Mouse (Mus musculus) hindbrain, embryonic 10.5 days (tissue): Measurements from ENCODE around the gene Ly6g. TPM values are rescaled to one million over a fixed set of nuclear protein-coding genes. Genes with fewer than 3 reads are reported as not detected.
"Not testable (repeated sequence)": the region's sequence is repeated elsewhere in the genome, so short reads cannot be mapped to it uniquely, and the experiment has no call there.

Source experiments
- DNase-seq: peaks from one replicate; pipeline ENCODE4 v3.0.0-alpha.2; 2017; ENCODE audit warnings: low spot score
- H3K27ac ChIP-seq: fragments of 300-500 bp; sonication (generic); 2 replicates; pipeline ENCODE4 v1.5.1; 2016; ENCODE audit warnings: mild to moderate bottlenecking, moderate library complexity
- H3K27me3 ChIP-seq: fragments of 300-500 bp; sonication (generic); 2 replicates; pipeline ENCODE4 v1.6.1; 2016; ENCODE audit warnings: mild to moderate bottlenecking; ENCODE audit not compliant: poor library complexity, insufficient read depth, severe bottlenecking
- H3K36me3 ChIP-seq: fragments of 300-500 bp; sonication (generic); 2 replicates; pipeline ENCODE4 v1.6.1; 2016; ENCODE audit warnings: mild to moderate bottlenecking, moderate library complexity
- H3K4me1 ChIP-seq: fragments of 300-500 bp; sonication (generic); replicated peaks from 2 replicates; pipeline ENCODE4 v1.6.1; 2016; ENCODE audit warnings: mild to moderate bottlenecking
- H3K4me3 ChIP-seq: fragments of 300-500 bp; sonication (generic); 2 replicates; pipeline ENCODE4 v1.5.1; 2016; ENCODE audit warnings: mild to moderate bottlenecking, moderate library complexity
- H3K9me3 ChIP-seq: fragments of 300-500 bp; sonication (generic); 2 replicates; pipeline ENCODE4 v1.6.1; 2016; ENCODE audit warnings: mild to moderate bottlenecking, moderate library complexity
- WGBS: fragments of 180-500 bp; shearing (Covaris S2); methylation state at CpG from one replicate; pipeline ENCODE4 v1.1.7; 2016; 5-methylcytosine and 5-hydroxymethylcytosine counted together
- polyA plus RNA-seq: library from polyadenylated mRNA; unstranded; fragments of >200 nt; fragmentation: Nextera tagmentation; extraction: Ambion mirVana; gene quantifications from 2 replicates; pipeline ENCODE4 v1.2.1, GENCODE M21; 2016

The Ly6g gene
- polyA plus RNA-seq, 1 experiment from 2014 or later: not detected

- Histone ChIP-seq H3K4me3 (no peak overlapping the region), H3K27ac (no peak overlapping the region)
- WGBS: 60% methylated on average over 1 of the region's 1 CpGs
These were observed 2.6 kb downstream of the Ly6g start for GRCm38 (mm10) chr15:75157646-75158045.

GRCm38 (mm10) chr15:75175506-75175905, 20.5 kb downstream of the Ly6g start:
- H3K9me3 ChIP-seq: no peaks in the 10 kb centered on the region
- no peak overlapping the region for H3K4me3 ChIP-seq
- WGBS: 63% methylated on average over 1 of the region's 1 CpGs
- H3K27ac ChIP-seq: no peak overlapping the region
- H3K4me1 ChIP-seq: no peaks in the 10 kb centered on the region
- peak; percentile 22 for DNase-seq
- H3K36me3 ChIP-seq: no peaks in the 10 kb centered on the region
- H3K27me3 ChIP-seq: no peaks in the 10 kb centered on the region

More at GRCm38 (mm10) chr15:75157646-75158045, 2.6 kb downstream of the Ly6g start:
- Histone ChIP-seq H3K27me3 (no peaks in the 10 kb centered on the region), H3K36me3 (no peaks in the 10 kb centered on the region), H3K4me1 (no peaks in the 10 kb centered on the region), H3K9me3 (peaks cover 11% of the 10 kb centered on the region)
- DNase-seq: no peak

- Histone ChIP-seq H3K27me3 (no peaks in the 10 kb centered on the region), H3K4me1 (no peaks in the 10 kb centered on the region), H3K4me3 (no peak overlapping the region), H3K9me3 (no peaks in the 10 kb centered on the region), H3K27ac (no peak overlapping the region), H3K36me3 (no peaks in the 10 kb centered on the region)
- no peak for DNase-seq
- 37% methylated on average over 2 of the region's 2 CpGs for WGBS
These were observed 31.3 kb downstream of the Ly6g start for GRCm38 (mm10) chr15:75186291-75186690.

GRCm38 (mm10) chr15:75189116-75189515, 34.1 kb downstream of the Ly6g start:
- no peaks in the 10 kb centered on the region for H3K36me3 ChIP-seq

GRCm38 (mm10) chr15:75190560-75190959, 35.5 kb downstream of the Ly6g start:
- not testable (repeated sequence) for H3K9me3 ChIP-seq, H3K4me1 ChIP-seq, H3K27ac ChIP-seq, H3K4me3 ChIP-seq, H3K36me3 ChIP-seq, DNase-seq, H3K27me3 ChIP-seq
- 42% methylated on average over 2 of the region's 3 CpGs for WGBS

More at GRCm38 (mm10) chr15:75189116-75189515, 34.1 kb downstream of the Ly6g start:
- Histone ChIP-seq H3K9me3 (no peaks in the 10 kb centered on the region), H3K27ac (no peak overlapping the region), H3K27me3 (no peaks in the 10 kb centered on the region), H3K4me1 (no peaks in the 10 kb centered on the region), H3K4me3 (no peak overlapping the region)
- DNase-seq: peak; percentile 3
- WGBS: 73% methylated on average over 2 of the region's 2 CpGs

Other genes starting within 250 kb of the Ly6g start
- not detected in 2 replicates for gene Ly6i, start 171.8 kb upstream of the Ly6g start, polyA plus RNA-seq
- 0.27 TPM in 1 of 2 replicates, not detected in the other for gene Ly6a, start 157.2 kb upstream of the Ly6g start, polyA plus RNA-seq
- gene Ly6c1, start 106.4 kb upstream of the Ly6g start, polyA plus RNA-seq: 0.84 and 1.5 TPM in 2 replicates
- not detected in 2 replicates for gene Ly6c2, start 43.3 kb upstream of the Ly6g start, polyA plus RNA-seq
- gene BC025446, start 61.1 kb downstream of the Ly6g start, polyA plus RNA-seq: not detected in 2 replicates
- not detected in 2 replicates for gene Ly6f, start 113.2 kb downstream of the Ly6g start, polyA plus RNA-seq